ENCODE assay signal across 8 mouse cellular contexts in genomic region chr7:19358634-19359033, GRCm38 (mm10). TPM values are rescaled to one million over a fixed set of nuclear protein-coding genes. Genes with fewer than 3 reads are reported as not detected.
A peak's percentile ranks its signal among the peaks of the same experiment; 100 is the strongest.
DNase-seq lines count a peak whose midpoint lies in the region; ATAC-seq and TF ChIP-seq lines count a peak whose summit lies in the region.

No protein-coding gene starts in this region.

- H3K4me2 ChIP-seq in kidney, embryonic 15.5 days = peak overlapping the region; percentile 99
- H3K4me2 ChIP-seq in hindbrain, embryonic 15.5 days = peak overlapping the region; percentile 96
- peak overlapping the region; percentile 96 for H3K4me2 ChIP-seq in midbrain, postnatal 0 days (ENCODE audit: low read depth, low read length, poor library complexity, severe bottlenecking)

- H3K9ac ChIP-seq in kidney, embryonic 15.5 days = peak overlapping the region; percentile 56
- peak overlapping the region; percentile 68 for H3K9ac ChIP-seq in hindbrain, embryonic 15.5 days
- H3K9ac ChIP-seq in midbrain, postnatal 0 days (replicated peaks; ENCODE audit: low read length, poor library complexity, severe bottlenecking) = peak overlapping the region; percentile 75

- peaks cover 44% of the 10 kb centered on the region for H3K36me3 ChIP-seq in kidney, embryonic 15.5 days
- peaks cover 29% of the 10 kb centered on the region for H3K36me3 ChIP-seq in hindbrain, embryonic 15.5 days
- peaks cover 16% of the 10 kb centered on the region for H3K36me3 ChIP-seq in midbrain, postnatal 0 days (ENCODE audit: insufficient read depth, low read length)

- ATAC-seq in kidney, embryonic 15.5 days (replicated peaks; ENCODE audit: low FRiP score) = no peak
- no peak for ATAC-seq in hindbrain, embryonic 15.5 days (ENCODE audit: low FRiP score, low read depth)
- ATAC-seq in midbrain, postnatal 0 days (ENCODE audit: low FRiP score) = no peak

- H3K9me3 ChIP-seq in kidney, embryonic 15.5 days (replicated peaks) = no peaks in the 10 kb centered on the region
- no peaks in the 10 kb centered on the region for H3K9me3 ChIP-seq in hindbrain, embryonic 15.5 days
- no peaks in the 10 kb centered on the region for H3K9me3 ChIP-seq in midbrain, postnatal 0 days (ENCODE audit: low read length)

- WGBS in kidney, embryonic 15.5 days = 16% methylated on average over 13 of the region's 13 CpGs
- 7% methylated on average over 13 of the region's 13 CpGs for WGBS in bone marrow, adult 2 months
- WGBS in hindbrain, embryonic 15.5 days = 25% methylated on average over 13 of the region's 13 CpGs
- 26% methylated on average over 13 of the region's 13 CpGs for WGBS in midbrain, postnatal 0 days

- 0 out of 2 replicates have a peak, but pooled peaks cover 7% of the 10 kb centered on the region for H3K27me3 ChIP-seq in kidney, embryonic 15.5 days
- peaks cover 15% of the 10 kb centered on the region for H3K27me3 ChIP-seq in hindbrain, embryonic 15.5 days
- no peaks in the 10 kb centered on the region for H3K27me3 ChIP-seq in midbrain, postnatal 0 days (ENCODE audit: insufficient read depth, low read length)

- H3K27ac ChIP-seq in kidney, embryonic 15.5 days = no peak overlapping the region
- H3K27ac ChIP-seq in bone marrow, adult 2 months (ENCODE audit: control insufficient read depth, insufficient read depth, low read depth, low read length, poor library complexity) = no peak overlapping the region
- no peak overlapping the region for H3K27ac ChIP-seq in hindbrain, embryonic 15.5 days (replicated peaks)
- no peak overlapping the region for H3K27ac ChIP-seq in midbrain, postnatal 0 days (ENCODE audit: low read depth, low read length)

- no peak for TF ChIP-seq CTCF in bone marrow, adult 2 months (IDR thresholded peaks at IDR 0.05; ENCODE audit: control insufficient read depth, insufficient read depth, low read length)
- no peak for TF ChIP-seq CTCF in midbrain, postnatal 0 days (IDR thresholded peaks at IDR 0.05)

- H3K4me3 ChIP-seq in kidney, embryonic 15.5 days (replicated peaks) = peak overlapping the region; percentile 86
- H3K4me3 ChIP-seq in bone marrow, adult 2 months (replicated peaks; ENCODE audit: control insufficient read depth, low read depth, low read length) = peak overlapping the region; percentile 34
- H3K4me3 ChIP-seq in hindbrain, embryonic 15.5 days = peak overlapping the region; percentile 82
- peak overlapping the region; percentile 63 for H3K4me3 ChIP-seq in midbrain, postnatal 0 days (ENCODE audit: low read depth, low read length)

- H3K4me1 ChIP-seq in kidney, embryonic 15.5 days = peaks cover 46% of the 10 kb centered on the region
- H3K4me1 ChIP-seq in bone marrow, adult 2 months (ENCODE audit: control insufficient read depth, insufficient read depth, low read length) = peaks cover 2% of the 10 kb centered on the region; the same call in 1 of the 2 replicates
- H3K4me1 ChIP-seq in hindbrain, embryonic 15.5 days (replicated peaks) = peaks cover 34% of the 10 kb centered on the region
- no peaks in the 10 kb centered on the region for H3K4me1 ChIP-seq in midbrain, postnatal 0 days (ENCODE audit: insufficient read depth, low read length)

- DNase-seq in kidney, adult 8-10 months = no peak
- DNase-seq in midbrain, postnatal 0 days (ENCODE audit: low spot score) = no peak
- DNase-seq in thymus, adult 18-20 months = no peak
- no peak for DNase-seq in urinary bladder, postnatal 25 days (ENCODE audit: low spot score)
- no peak for DNase-seq in cerebellum, adult 8-10 months

- TF ChIP-seq POLR2A in bone marrow, adult 2 months (IDR thresholded peaks at IDR 0.05; ENCODE audit: borderline replicate concordance, control insufficient read depth, low read depth, low read length) = no peak

RNA-seq across cellular contexts. Expression of gene Cd3eap, which starts 0.6 kb away (rescaled TPM):
- polyA plus RNA-seq in kidney, embryonic 15.5 days (2015; fragmentation: Nextera tagmentation; extraction: Ambion mirVana) = 27.0 and 28.3 TPM in 2 replicates
- 11.7 and 13.7 TPM in 2 replicates for polyA plus RNA-seq in bone marrow, adult 2 months (2011; ENCODE audit: insufficient read depth, insufficient read length, low replicate concordance, missing spikeins)
- polyA plus RNA-seq in hindbrain, embryonic 15.5 days (2015; fragmentation: Nextera tagmentation; extraction: Ambion mirVana) = 21.2 and 22.5 TPM in 2 replicates
- total RNA-seq in midbrain, postnatal 0 days (2014; rRNA removed) = 8.7 and 14.0 TPM in 2 replicates
- polyA plus RNA-seq in midbrain, postnatal 0 days (2015; fragmentation: Nextera tagmentation; extraction: Ambion mirVana) = 21.5 and 21.6 TPM in 2 replicates

RNA-seq across cellular contexts. Expression of gene Ppp1r13l, which starts 0.9 kb away (rescaled TPM):
- polyA plus RNA-seq in kidney, embryonic 15.5 days (2015; fragmentation: Nextera tagmentation; extraction: Ambion mirVana) = 5.5 and 5.8 TPM in 2 replicates
- 1.7 and 4.0 TPM in 2 replicates for polyA plus RNA-seq in bone marrow, adult 2 months (2011; ENCODE audit: insufficient read depth, insufficient read length, low replicate concordance, missing spikeins)
- 2.6 and 3.0 TPM in 2 replicates for polyA plus RNA-seq in hindbrain, embryonic 15.5 days (2015; fragmentation: Nextera tagmentation; extraction: Ambion mirVana)
- 0.52 and 1.0 TPM in 2 replicates for total RNA-seq in midbrain, postnatal 0 days (2014; rRNA removed)
- polyA plus RNA-seq in midbrain, postnatal 0 days (2015; fragmentation: Nextera tagmentation; extraction: Ambion mirVana) = 1.5 and 2.0 TPM in 2 replicates

RNA-seq across cellular contexts. Expression of gene Ercc1, which starts 14.1 kb away (rescaled TPM):
- polyA plus RNA-seq in kidney, embryonic 15.5 days (2015; fragmentation: Nextera tagmentation; extraction: Ambion mirVana) = 85.7 and 87.2 TPM in 2 replicates
- 19.2 and 31.3 TPM in 2 replicates for polyA plus RNA-seq in bone marrow, adult 2 months (2011; ENCODE audit: insufficient read depth, insufficient read length, low replicate concordance, missing spikeins)
- polyA plus RNA-seq in hindbrain, embryonic 15.5 days (2015; fragmentation: Nextera tagmentation; extraction: Ambion mirVana) = 84.8 and 88.9 TPM in 2 replicates
- 50.3 and 71.4 TPM in 2 replicates for total RNA-seq in midbrain, postnatal 0 days (2014; rRNA removed)
- polyA plus RNA-seq in midbrain, postnatal 0 days (2015; fragmentation: Nextera tagmentation; extraction: Ambion mirVana) = 67.7 and 71.0 TPM in 2 replicates

RNA-seq across cellular contexts. Expression of gene Ercc2, which starts 23.2 kb away (rescaled TPM):
- polyA plus RNA-seq in kidney, embryonic 15.5 days (2015; fragmentation: Nextera tagmentation; extraction: Ambion mirVana) = 16.0 and 19.5 TPM in 2 replicates
- polyA plus RNA-seq in bone marrow, adult 2 months (2011; ENCODE audit: insufficient read depth, insufficient read length, low replicate concordance, missing spikeins) = 17.9 and 31.9 TPM in 2 replicates
- polyA plus RNA-seq in hindbrain, embryonic 15.5 days (2015; fragmentation: Nextera tagmentation; extraction: Ambion mirVana) = 23.8 and 24.4 TPM in 2 replicates
- 63.0 and 68.3 TPM in 2 replicates for total RNA-seq in midbrain, postnatal 0 days (2014; rRNA removed)
- 22.9 and 26.6 TPM in 2 replicates for polyA plus RNA-seq in midbrain, postnatal 0 days (2015; fragmentation: Nextera tagmentation; extraction: Ambion mirVana)

RNA-seq across cellular contexts. Expression of gene Klc3, which starts 45.3 kb away (rescaled TPM):
- polyA plus RNA-seq in kidney, embryonic 15.5 days (2015; fragmentation: Nextera tagmentation; extraction: Ambion mirVana) = 5.1 and 6.3 TPM in 2 replicates
- polyA plus RNA-seq in bone marrow, adult 2 months (2011; ENCODE audit: insufficient read depth, insufficient read length, low replicate concordance, missing spikeins) = 1.6 and 1.9 TPM in 2 replicates
- polyA plus RNA-seq in hindbrain, embryonic 15.5 days (2015; fragmentation: Nextera tagmentation; extraction: Ambion mirVana) = 1.2 and 2.1 TPM in 2 replicates
- 1.2 and 1.9 TPM in 2 replicates for total RNA-seq in midbrain, postnatal 0 days (2014; rRNA removed)
- 1.2 and 1.4 TPM in 2 replicates for polyA plus RNA-seq in midbrain, postnatal 0 days (2015; fragmentation: Nextera tagmentation; extraction: Ambion mirVana)

Comparison
In these comparisons a context has a peak if more than half of its experiments do, and no peak if none do; other contexts are left out.
1. H3K4me3 ChIP-seq: peak in every context shown above with its lines; median percentile 86 in kidney, embryonic 15.5 days; 82 in hindbrain, embryonic 15.5 days; 63 in midbrain, postnatal 0 days; 34 in bone marrow, adult 2 months.